Mouse (Mus musculus): ENCODE results near the gene Rbck1. TPM values are rescaled to one million over a fixed set of nuclear protein-coding genes. Genes with fewer than 3 reads are reported as not detected.
A peak's percentile ranks its signal among the peaks of the same experiment; 100 is the strongest.
"Not testable (repeated sequence)": the region's sequence is repeated elsewhere in the genome, so short reads cannot be mapped to it uniquely, and the experiment has no call there.

Rbck1 gene
- polyA plus RNA-seq, 1 experiment from 2014 or later: 104 TPM

- H3K9ac ChIP-seq (ENCODE audit: low read depth, low read length): peak overlapping the region; percentile 52; the same call in 1 of the 2 replicates
- DNase-seq (ENCODE audit: low spot score) (peak; percentile 78), ATAC-seq (replicated peaks; ENCODE audit: low FRiP score) (peak; percentile 76)
- peak overlapping the region; percentile 61 for H3K4me2 ChIP-seq
- H3K27me3 ChIP-seq (replicated peaks; ENCODE audit: control insufficient read depth, insufficient read depth, low read length): no peaks in the 10 kb centered on the region
- H3K36me3 ChIP-seq (ENCODE audit: control insufficient read depth, insufficient read depth, low read length): no peaks in the 10 kb centered on the region
- no peaks in the 10 kb centered on the region for H3K9me3 ChIP-seq (ENCODE audit: control insufficient read depth, low read length)
- H3K27ac ChIP-seq (ENCODE audit: low read depth, low read length): 0 out of 2 replicates have a peak overlapping the region, but pooled peaks have one; percentile 13
- WGBS: 11% methylated on average over 17 of the region's 17 CpGs
- peaks cover 4% of the 10 kb centered on the region for H3K4me1 ChIP-seq (replicated peaks; ENCODE audit: control insufficient read depth, insufficient read depth, low read length)
- peak overlapping the region; percentile 15; the same call in 1 of the 2 replicates for H3K4me3 ChIP-seq (ENCODE audit: low read depth, low read length)
Measured at GRCm38 (mm10) chr2:152363245-152364147, 31.0 kb upstream of the Rbck1 start.

GRCm38 (mm10) chr2:152361193-152361592 lies 28.7 kb upstream of the Rbck1 start:
- no peak overlapping the region for H3K4me3 ChIP-seq (ENCODE audit: low read depth, low read length)
- H3K27me3 ChIP-seq (replicated peaks; ENCODE audit: control insufficient read depth, insufficient read depth, low read length): no peaks in the 10 kb centered on the region
- H3K9ac ChIP-seq (ENCODE audit: low read depth, low read length): no peak overlapping the region
- H3K36me3 ChIP-seq (ENCODE audit: control insufficient read depth, insufficient read depth, low read length): no peaks in the 10 kb centered on the region
- DNase-seq (ENCODE audit: low spot score): no peak
- no peak overlapping the region for H3K4me2 ChIP-seq
- no peak overlapping the region for H3K27ac ChIP-seq (ENCODE audit: low read depth, low read length)
- WGBS: 83% methylated on average over 8 of the region's 8 CpGs
- peaks cover 4% of the 10 kb centered on the region for H3K4me1 ChIP-seq (replicated peaks; ENCODE audit: control insufficient read depth, insufficient read depth, low read length)
- H3K9me3 ChIP-seq (ENCODE audit: control insufficient read depth, low read length): no peaks in the 10 kb centered on the region
- no peak for ATAC-seq (replicated peaks; ENCODE audit: low FRiP score)

DNA sequence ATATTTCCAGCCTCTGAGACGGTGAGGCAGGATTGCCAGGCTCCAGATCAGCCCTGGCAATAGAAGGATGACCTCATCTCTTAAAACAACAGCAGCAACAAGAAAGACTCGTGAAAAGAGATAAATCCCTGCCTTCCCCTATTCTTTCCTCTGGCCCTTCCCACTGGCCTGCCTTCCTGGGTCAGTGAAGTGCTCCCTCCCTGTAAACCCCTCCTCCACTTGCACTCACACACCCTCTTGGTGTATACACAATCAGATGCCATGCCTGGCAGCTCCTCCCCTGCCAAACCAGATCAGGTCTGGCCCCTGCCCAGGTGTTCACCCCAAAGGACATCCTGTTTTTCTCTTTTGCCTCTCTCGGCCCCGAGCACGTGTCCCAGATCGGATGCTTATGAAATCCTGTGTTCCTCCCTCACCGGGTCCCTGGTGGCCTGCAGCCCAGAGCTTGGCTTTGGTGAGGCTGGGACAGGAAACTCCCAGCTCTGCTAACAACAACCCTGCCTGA lies 27.9 kb upstream of the Rbck1 start:
- Histone ChIP-seq H3K9ac (ENCODE audit: low read depth, low read length) (no peak overlapping the region; the same call in 1 of the 2 replicates), H3K4me1 (replicated peaks; ENCODE audit: control insufficient read depth, insufficient read depth, low read length) (peaks cover 4% of the 10 kb centered on the region), H3K9me3 (ENCODE audit: control insufficient read depth, low read length) (no peaks in the 10 kb centered on the region), H3K4me3 (ENCODE audit: low read depth, low read length) (no peak overlapping the region), H3K4me2 (no peak overlapping the region), H3K27ac (ENCODE audit: low read depth, low read length) (no peak overlapping the region), H3K36me3 (ENCODE audit: control insufficient read depth, insufficient read depth, low read length) (no peaks in the 10 kb centered on the region), H3K27me3 (replicated peaks; ENCODE audit: control insufficient read depth, insufficient read depth, low read length) (no peaks in the 10 kb centered on the region)
- ATAC-seq (replicated peaks; ENCODE audit: low FRiP score) (no peak), DNase-seq (ENCODE audit: low spot score) (no peak)
- 47% methylated on average over 7 of the region's 7 CpGs for WGBS

- Histone ChIP-seq H3K27ac (ENCODE audit: low read depth, low read length) (no peak overlapping the region), H3K4me3 (ENCODE audit: low read depth, low read length) (no peak overlapping the region), H3K9me3 (ENCODE audit: control insufficient read depth, low read length) (no peaks in the 10 kb centered on the region), H3K4me1 (replicated peaks; ENCODE audit: control insufficient read depth, insufficient read depth, low read length) (peaks cover 4% of the 10 kb centered on the region), H3K4me2 (no peak overlapping the region), H3K36me3 (ENCODE audit: control insufficient read depth, insufficient read depth, low read length) (no peaks in the 10 kb centered on the region), H3K27me3 (replicated peaks; ENCODE audit: control insufficient read depth, insufficient read depth, low read length) (no peaks in the 10 kb centered on the region), H3K9ac (ENCODE audit: low read depth, low read length) (no peak overlapping the region)
- ATAC-seq (replicated peaks; ENCODE audit: low FRiP score) (0 out of 2 replicates have a peak, but pooled peaks have one; percentile 25), DNase-seq (ENCODE audit: low spot score) (no peak)
- 48% methylated on average over 5 of the region's 5 CpGs for WGBS
Measured at GRCm38 (mm10) chr2:152359616-152360015, 27.2 kb upstream of the Rbck1 start.

DNA sequence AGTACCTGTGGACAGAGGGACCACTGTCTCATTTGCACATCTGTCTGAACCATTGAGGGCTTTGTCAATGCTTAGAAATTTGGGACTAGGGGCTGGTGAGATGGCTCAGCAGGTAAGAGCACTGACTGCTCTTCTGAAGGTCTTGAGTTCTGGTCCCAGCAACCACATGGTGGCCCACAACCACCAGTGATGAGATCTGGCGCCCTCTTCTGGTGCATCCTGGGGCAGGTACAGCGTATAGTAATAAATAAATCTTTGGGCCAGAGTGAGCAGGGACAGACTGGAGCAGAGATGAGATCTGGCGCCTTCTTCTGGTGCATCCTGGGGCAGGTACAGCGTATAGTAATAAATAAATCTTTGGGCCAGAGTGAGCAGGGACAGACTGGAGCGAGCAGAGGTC lies 26.5 kb upstream of the Rbck1 start:
- not testable (repeated sequence) for H3K27ac ChIP-seq (ENCODE audit: low read depth, low read length); H3K27me3 ChIP-seq (replicated peaks; ENCODE audit: control insufficient read depth, insufficient read depth, low read length); H3K9me3 ChIP-seq (ENCODE audit: control insufficient read depth, low read length); H3K36me3 ChIP-seq (ENCODE audit: control insufficient read depth, insufficient read depth, low read length); H3K9ac ChIP-seq (ENCODE audit: low read depth, low read length); DNase-seq (ENCODE audit: low spot score); H3K4me1 ChIP-seq (replicated peaks; ENCODE audit: control insufficient read depth, insufficient read depth, low read length); ATAC-seq (replicated peaks; ENCODE audit: low FRiP score); H3K4me2 ChIP-seq; H3K4me3 ChIP-seq (ENCODE audit: low read depth, low read length)
- WGBS: 84% methylated on average over 5 of the region's 5 CpGs

DNA sequence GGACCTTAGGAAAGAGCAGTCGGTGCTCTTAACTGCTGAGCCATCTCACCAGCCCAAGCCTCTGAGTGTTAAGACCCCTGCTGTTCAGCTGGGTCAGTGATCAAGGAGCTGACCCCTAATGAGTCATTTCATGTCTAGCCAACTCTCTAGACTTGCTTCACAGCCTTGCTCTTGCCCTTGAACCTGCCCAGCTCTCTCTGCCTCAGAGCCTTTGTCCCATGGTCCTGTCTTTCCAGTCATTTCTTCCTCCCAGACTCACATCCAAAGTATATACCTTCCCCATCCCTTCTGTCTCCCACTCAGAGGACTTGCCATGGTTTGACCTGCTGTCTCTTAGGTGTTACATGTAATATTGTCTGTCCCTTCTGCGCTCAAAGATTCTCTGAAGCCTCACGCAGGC lies 24.8 kb upstream of the Rbck1 start:
- Histone ChIP-seq H3K27ac (ENCODE audit: low read depth, low read length) (no peak overlapping the region), H3K27me3 (replicated peaks; ENCODE audit: control insufficient read depth, insufficient read depth, low read length) (no peaks in the 10 kb centered on the region), H3K9ac (ENCODE audit: low read depth, low read length) (no peak overlapping the region), H3K4me3 (ENCODE audit: low read depth, low read length) (no peak overlapping the region), H3K4me1 (replicated peaks; ENCODE audit: control insufficient read depth, insufficient read depth, low read length) (no peaks in the 10 kb centered on the region; the same call in none of the 2 replicates), H3K36me3 (ENCODE audit: control insufficient read depth, insufficient read depth, low read length) (no peaks in the 10 kb centered on the region), H3K9me3 (ENCODE audit: control insufficient read depth, low read length) (no peaks in the 10 kb centered on the region), H3K4me2 (no peak overlapping the region)
- ATAC-seq (replicated peaks; ENCODE audit: low FRiP score) (no peak), DNase-seq (ENCODE audit: low spot score) (no peak)
- whole genome bisulfite sequencing: 85% methylated on average over 3 of the region's 3 CpGs

DNA sequence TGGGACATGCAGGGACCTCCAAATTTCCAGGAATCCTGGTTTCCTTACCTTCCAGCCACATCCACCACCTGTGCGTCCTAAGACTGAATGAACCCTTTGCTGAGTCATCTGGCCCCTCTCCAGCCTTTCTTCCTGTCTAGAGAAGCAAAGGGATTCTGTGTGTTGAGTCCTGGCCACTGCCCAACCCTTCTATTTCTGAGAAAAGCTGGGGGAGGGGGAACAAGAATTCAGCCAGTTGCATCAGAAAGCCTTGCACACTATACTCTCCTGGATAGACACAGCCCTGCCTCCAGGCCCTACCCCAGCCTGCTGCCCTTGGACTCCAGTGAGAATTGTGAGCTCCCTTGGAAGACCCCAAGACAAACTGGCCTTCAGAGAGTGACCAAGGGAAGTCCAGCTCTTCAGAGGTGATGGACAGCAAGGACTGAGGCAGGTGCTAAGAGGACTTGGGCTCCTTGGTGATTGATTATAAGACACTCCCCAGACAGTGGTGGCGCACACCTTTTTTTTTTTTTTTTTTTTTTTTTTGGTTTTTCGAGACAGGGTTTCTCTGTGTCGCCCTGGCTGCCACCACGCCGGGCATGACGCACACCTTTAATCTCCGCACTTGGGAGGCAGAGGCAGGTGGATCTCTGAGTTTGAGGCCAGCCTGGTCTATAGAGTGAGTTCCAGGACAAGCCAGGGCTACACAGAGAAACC lies 17.5 kb upstream of the Rbck1 start:
- Histone ChIP-seq H3K4me3 (ENCODE audit: low read depth, low read length) (peak overlapping the region; percentile 12; the same call in 1 of the 2 replicates), H3K4me1 (replicated peaks; ENCODE audit: control insufficient read depth, insufficient read depth, low read length) (peaks cover 30% of the 10 kb centered on the region), H3K27ac (ENCODE audit: low read depth, low read length) (peak overlapping the region; percentile 58), H3K27me3 (replicated peaks; ENCODE audit: control insufficient read depth, insufficient read depth, low read length) (no peaks in the 10 kb centered on the region), H3K9ac (ENCODE audit: low read depth, low read length) (0 out of 2 replicates have a peak overlapping the region, but pooled peaks have one; percentile 30), H3K9me3 (ENCODE audit: control insufficient read depth, low read length) (no peaks in the 10 kb centered on the region), H3K36me3 (ENCODE audit: control insufficient read depth, insufficient read depth, low read length) (no peaks in the 10 kb centered on the region), H3K4me2 (peak overlapping the region; percentile 34)
- DNase-seq (ENCODE audit: low spot score) (no peak), ATAC-seq (replicated peaks; ENCODE audit: low FRiP score) (peak; percentile 30)
- 74% methylated on average over 8 of the region's 8 CpGs for WGBS

- DNase-seq (ENCODE audit: low spot score) (no peak), ATAC-seq (replicated peaks; ENCODE audit: low FRiP score) (no peak)
- H3K27ac ChIP-seq (ENCODE audit: low read depth, low read length): peak overlapping the region; percentile 58
- no peak overlapping the region for H3K4me3 ChIP-seq (ENCODE audit: low read depth, low read length)
- H3K27me3 ChIP-seq (replicated peaks; ENCODE audit: control insufficient read depth, insufficient read depth, low read length): no peaks in the 10 kb centered on the region
- WGBS: 69% methylated on average over 6 of the region's 6 CpGs
- no peak overlapping the region for H3K9ac ChIP-seq (ENCODE audit: low read depth, low read length)
- no peaks in the 10 kb centered on the region for H3K36me3 ChIP-seq (ENCODE audit: control insufficient read depth, insufficient read depth, low read length)
- H3K9me3 ChIP-seq (ENCODE audit: control insufficient read depth, low read length): no peaks in the 10 kb centered on the region
- peak overlapping the region; percentile 27 for H3K4me2 ChIP-seq
- H3K4me1 ChIP-seq (replicated peaks; ENCODE audit: control insufficient read depth, insufficient read depth, low read length): peaks cover 35% of the 10 kb centered on the region
Measured at GRCm38 (mm10) chr2:152349205-152349604, 16.8 kb upstream of the Rbck1 start.
